Mouse (Mus musculus) liver, embryonic 14.5 days (tissue): ENCODE data around the gene Gpr137c.

Experiments
- CTCF ChIP-seq: IDR thresholded peaks from 2 replicates; pipeline ENCODE4 v1.5.1; 2016; ENCODE audit warnings: antibody characterized with exemption, low read depth, control low read depth
- EP300 ChIP-seq: IDR thresholded peaks from 2 replicates; pipeline ENCODE4 v1.6.1; 2016; ENCODE audit warnings: antibody characterized with exemption, low read depth

- TF ChIP-seq CTCF (no peak), EP300 (no peak)
Observed at GRCm38 (mm10) chr14:45211431-45211830, 8.1 kb upstream of the Gpr137c start.
